Mouse (Mus musculus) induced T-regulatory cell, adult 2 months (primary cell): Measurements from ENCODE around the gene Arglu1.

ENCODE experiments used
- DNase-seq: peaks from one replicate; pipeline ENCODE4 v3.0.0-alpha.2; 2012; ENCODE audit warnings: low read depth

Arglu1 gene

DNA sequence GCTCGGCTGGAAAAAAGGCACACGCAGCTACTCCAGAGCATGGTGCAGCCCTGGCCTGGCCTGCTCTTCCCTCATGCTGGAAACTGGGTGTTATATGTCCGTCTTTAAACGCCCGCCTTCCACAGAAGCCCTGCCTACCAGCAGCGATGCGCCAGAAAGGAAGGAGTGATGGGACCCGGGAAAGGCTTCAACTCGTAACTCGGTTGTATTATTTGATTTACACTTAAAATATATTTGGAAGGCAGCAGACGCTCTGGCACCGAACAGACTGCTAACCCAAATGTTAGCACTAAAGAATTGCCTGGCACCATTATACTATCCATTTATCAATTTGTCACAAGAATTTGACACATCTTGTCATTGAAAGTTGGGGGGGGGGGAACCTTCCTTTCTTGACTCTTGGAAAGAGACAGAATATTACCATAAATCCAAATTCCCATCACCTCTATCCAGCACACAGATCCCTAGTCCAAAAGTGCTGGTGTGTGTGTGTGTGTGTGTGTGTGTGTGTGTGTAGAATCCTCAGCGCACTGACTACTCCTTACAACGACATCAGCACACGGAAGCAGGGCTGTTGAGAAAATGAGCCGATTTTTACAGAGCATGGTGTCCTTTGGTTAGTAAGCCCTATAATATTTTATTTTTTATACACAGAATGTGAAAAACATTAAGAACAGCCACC is 68.9 kb downstream of the Arglu1 start:
- no peak for DNase-seq

DNA sequence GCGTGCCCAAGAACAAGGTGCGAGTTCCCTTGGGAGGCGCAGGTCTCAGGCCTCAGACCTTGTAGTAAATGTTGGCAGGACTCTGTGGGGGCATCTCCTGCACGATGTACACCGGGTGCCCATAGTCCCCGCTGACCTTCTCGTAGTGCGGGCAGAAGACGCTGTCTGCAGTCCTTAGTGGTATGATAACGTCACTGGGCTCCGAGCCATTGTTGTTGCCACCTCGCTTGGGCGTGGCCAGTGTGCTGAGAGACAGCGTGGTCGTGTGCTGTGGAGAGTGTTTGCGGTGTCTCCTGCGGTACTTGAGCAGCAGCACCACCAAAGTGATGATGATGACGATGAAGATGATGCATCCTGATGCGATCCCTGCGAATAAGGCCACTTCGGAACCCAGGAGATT is 69.8 kb downstream of the Arglu1 start:
- no peak for DNase-seq

DNA sequence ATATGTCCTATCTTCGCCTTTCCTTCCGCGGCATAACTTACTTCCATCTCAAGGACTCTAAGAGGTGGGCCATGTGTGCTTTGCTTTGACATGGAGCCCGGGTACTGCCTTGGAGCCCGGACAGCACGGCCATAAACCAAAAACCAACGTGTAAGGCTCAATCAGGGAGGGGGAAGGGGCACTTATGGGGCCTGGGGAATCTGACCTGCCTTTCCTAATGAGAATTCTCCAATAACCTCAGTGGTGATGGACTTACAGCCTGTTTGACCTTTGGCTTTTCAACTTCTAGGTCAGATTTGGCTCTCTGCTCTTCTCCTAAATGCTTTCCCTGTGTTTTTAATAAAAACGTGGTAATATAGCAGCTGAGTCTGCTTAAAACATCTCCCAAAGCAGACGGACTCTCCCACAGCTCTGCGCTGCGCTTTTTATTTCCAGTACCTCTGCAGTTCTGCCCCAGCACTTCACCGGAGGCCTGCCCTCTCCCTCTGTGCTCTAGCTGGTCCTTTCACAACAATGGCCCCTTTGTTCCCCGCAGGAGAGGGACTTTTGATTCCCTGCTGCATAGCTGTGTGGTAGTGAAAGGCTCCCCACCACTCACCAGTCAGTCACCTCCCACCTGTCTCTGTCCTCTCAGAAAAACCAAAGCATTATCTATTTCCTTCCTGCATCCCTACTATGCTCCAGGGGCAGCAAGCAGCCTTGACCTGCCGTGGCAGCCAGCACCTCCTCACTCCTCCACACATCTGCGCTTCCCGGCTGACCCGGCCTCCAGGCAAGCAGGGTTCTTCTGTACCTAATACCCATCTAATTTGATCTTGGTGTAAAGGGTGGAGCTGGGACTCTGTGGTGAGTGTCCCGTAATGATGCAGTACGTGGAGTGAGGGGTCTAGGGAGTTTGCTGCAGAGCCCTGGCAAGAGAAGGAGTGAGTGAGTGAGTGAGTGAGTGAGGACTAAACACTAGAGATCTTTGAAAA is 70.8 kb downstream of the Arglu1 start:
- no peak for DNase-seq
